Mouse (Mus musculus) hindbrain, embryonic 14.5 days (tissue): ENCODE data around the gene Bicra. TPM values are rescaled to one million over a fixed set of nuclear protein-coding genes. Genes with fewer than 3 reads are reported as not detected.
A peak's percentile ranks its signal among the peaks of the same experiment; 100 is the strongest.

ENCODE experiments used
- ATAC-seq: fragments of 200-750 bp; cut with Nextera tagmentation; 2 replicates; pipeline ENCODE4 v1.8.0; 2017; ENCODE audit warnings: moderate number of reproducible peaks, mild to moderate bottlenecking, moderate TSS enrichment, moderate library complexity; ENCODE audit not compliant: low FRiP score
- DNase-seq: peaks from one replicate; pipeline ENCODE4 v3.0.0-alpha.2; 2015; ENCODE audit warnings: low spot score
- H3K27ac ChIP-seq: fragments of 300-500 bp; sonication (generic); 2 replicates; pipeline ENCODE4 v1.5.1; 2014; ENCODE audit warnings: mild to moderate bottlenecking, moderate library complexity
- H3K27me3 ChIP-seq: fragments of 300-500 bp; sonication (generic); 2 replicates; pipeline ENCODE4 v1.6.1; 2014; ENCODE audit warnings: mild to moderate bottlenecking, low read length, mixed read lengths; ENCODE audit not compliant: control insufficient read depth, insufficient read depth
- H3K36me3 ChIP-seq: fragments of 300-500 bp; sonication (generic); replicated peaks from 2 replicates; pipeline ENCODE4 v1.6.1; 2014; ENCODE audit not compliant: control insufficient read depth, insufficient read depth
- H3K4me1 ChIP-seq: fragments of 300-500 bp; sonication (generic); replicated peaks from 2 replicates; pipeline ENCODE4 v1.6.1; 2014; ENCODE audit warnings: antibody characterized with exemption, low read length, mixed read lengths; ENCODE audit not compliant: control insufficient read depth, insufficient read depth
- H3K4me2 ChIP-seq: fragments of 300-500 bp; sonication (generic); replicated peaks from 2 replicates; pipeline ENCODE4 v1.6.1; 2014; ENCODE audit warnings: mild to moderate bottlenecking, moderate library complexity
- H3K4me3 ChIP-seq: fragments of 300-500 bp; sonication (generic); replicated peaks from 2 replicates; pipeline ENCODE4 v1.5.1; 2014; ENCODE audit warnings: mild to moderate bottlenecking, low read length
- H3K9ac ChIP-seq: fragments of 300-500 bp; sonication (generic); 2 replicates; pipeline ENCODE4 v1.6.1; 2014
- H3K9me3 ChIP-seq: fragments of 300-500 bp; sonication (generic); 2 replicates; pipeline ENCODE4 v1.6.1; 2016; ENCODE audit warnings: low read length; ENCODE audit not compliant: control insufficient read depth
- WGBS: fragments of 180-500 bp; shearing (Covaris S2); extraction: QIAGEN DNeasy Blood & Tissue Kit; methylation state at CpG from one replicate; pipeline ENCODE4 v1.1.7; 2014; 5-methylcytosine and 5-hydroxymethylcytosine counted together
- polyA plus RNA-seq: library from polyadenylated mRNA; unstranded; fragments of >200 nt; fragmentation: Nextera tagmentation; extraction: Ambion mirVana; gene quantifications from 2 replicates; pipeline ENCODE4 v1.2.1, GENCODE M21; 2014

Bicra gene
- polyA plus RNA-seq, 1 experiment from 2014 or later, result 8.8 TPM

DNA sequence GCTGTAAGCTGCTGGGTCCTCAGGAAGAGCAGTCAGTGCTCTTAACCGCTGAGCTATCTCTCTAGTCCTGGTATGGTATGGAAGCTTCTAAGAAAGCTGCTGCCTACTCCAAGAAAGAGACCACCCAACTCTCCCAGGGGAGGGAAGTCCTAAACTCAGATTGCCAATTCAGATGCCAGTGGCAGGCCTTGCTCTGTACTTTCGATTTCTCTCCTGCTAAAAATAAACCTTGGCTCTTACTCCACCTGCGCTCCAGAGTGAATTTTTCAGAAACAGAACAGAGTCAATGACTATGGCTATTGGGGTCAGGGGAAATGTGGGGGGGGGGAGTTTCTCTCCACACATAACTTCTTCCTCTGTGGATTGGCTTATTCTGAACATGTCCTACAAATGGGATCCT lies 116.1 kb downstream of the Bicra start:
- no peak overlapping the region for H3K4me2 ChIP-seq
- H3K4me1 ChIP-seq, result no peaks in the 10 kb centered on the region
- no peak overlapping the region for H3K9ac ChIP-seq
- no peak overlapping the region for H3K4me3 ChIP-seq
- peaks cover 15% of the 10 kb centered on the region for H3K36me3 ChIP-seq
- H3K9me3 ChIP-seq, result no peaks in the 10 kb centered on the region
- DNase-seq, result no peak
- 85% methylated on average over 3 of the region's 3 CpGs for WGBS
- H3K27me3 ChIP-seq, result no peaks in the 10 kb centered on the region
- no peak for ATAC-seq
- H3K27ac ChIP-seq, result no peak overlapping the region

DNA sequence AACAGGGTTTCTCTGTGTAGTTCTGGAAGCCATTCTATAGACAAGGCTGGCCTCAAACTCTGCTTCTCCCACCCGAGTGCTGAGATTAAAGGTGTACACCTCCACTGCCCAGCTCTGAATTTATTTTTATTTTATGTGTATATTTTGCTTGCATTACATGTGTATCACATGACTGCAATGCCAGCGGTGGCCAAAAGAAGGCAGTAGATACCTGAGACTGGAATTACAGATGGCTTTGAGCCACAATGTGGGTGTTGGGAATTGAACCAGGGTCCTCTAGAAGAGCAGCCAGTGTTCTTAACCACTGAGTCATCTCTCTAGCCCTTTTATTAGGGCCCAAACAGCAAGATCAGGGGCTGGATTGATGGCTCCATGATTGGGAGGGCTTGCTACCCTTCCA lies 117.2 kb downstream of the Bicra start:
- no peaks in the 10 kb centered on the region for H3K9me3 ChIP-seq
- no peak overlapping the region for H3K27ac ChIP-seq
- no peak overlapping the region for H3K4me3 ChIP-seq
- peaks cover 4% of the 10 kb centered on the region; the same call in 1 of the 2 replicates for H3K36me3 ChIP-seq
- no peaks in the 10 kb centered on the region for H3K27me3 ChIP-seq
- ATAC-seq (no peak), DNase-seq (no peak)
- no peak overlapping the region for H3K9ac ChIP-seq
- no peaks in the 10 kb centered on the region for H3K4me1 ChIP-seq
- 57% methylated on average over 2 of the region's 2 CpGs for WGBS
- no peak overlapping the region for H3K4me2 ChIP-seq

- H3K36me3 ChIP-seq, result no peaks in the 10 kb centered on the region
- WGBS, result 44% methylated on average over 4 of the region's 4 CpGs
- H3K9me3 ChIP-seq, result no peaks in the 10 kb centered on the region
- H3K4me3 ChIP-seq, result no peak overlapping the region
- no peaks in the 10 kb centered on the region for H3K27me3 ChIP-seq
- ATAC-seq (no peak), DNase-seq (no peak)
- H3K4me2 ChIP-seq, result no peak overlapping the region
- H3K27ac ChIP-seq, result no peak overlapping the region
- no peak overlapping the region for H3K9ac ChIP-seq
- H3K4me1 ChIP-seq, result no peaks in the 10 kb centered on the region
These were observed 117.8 kb downstream of the Bicra start for GRCm38 (mm10) chr7:15929910-15930309.

- peaks cover 20% of the 10 kb centered on the region for H3K4me1 ChIP-seq
- H3K4me3 ChIP-seq, result peak within 1 kb of the TSS; percentile 77
- peak within 1 kb of the TSS; percentile 87 for H3K9ac ChIP-seq
- peak within 1 kb of the TSS; percentile 91 for H3K27ac ChIP-seq
- peak within 1 kb of the TSS; percentile 85 for H3K4me2 ChIP-seq
- ATAC-seq, result peak; percentile 94
- H3K36me3 ChIP-seq, result peaks cover 27% of the 10 kb centered on the region
- WGBS, result 0% methylated on average over 33 of the region's 33 CpGs
- DNase-seq, result peak; percentile 92
- no peaks in the 10 kb centered on the region for H3K27me3 ChIP-seq
- no peaks in the 10 kb centered on the region for H3K9me3 ChIP-seq
These were observed 125.4 kb downstream of the Bicra start, which contains the start of gene Selenow for GRCm38 (mm10) chr7:15922220-15922773. TSS of gene Selenow (minus strand) at chr7:15922402.

DNA sequence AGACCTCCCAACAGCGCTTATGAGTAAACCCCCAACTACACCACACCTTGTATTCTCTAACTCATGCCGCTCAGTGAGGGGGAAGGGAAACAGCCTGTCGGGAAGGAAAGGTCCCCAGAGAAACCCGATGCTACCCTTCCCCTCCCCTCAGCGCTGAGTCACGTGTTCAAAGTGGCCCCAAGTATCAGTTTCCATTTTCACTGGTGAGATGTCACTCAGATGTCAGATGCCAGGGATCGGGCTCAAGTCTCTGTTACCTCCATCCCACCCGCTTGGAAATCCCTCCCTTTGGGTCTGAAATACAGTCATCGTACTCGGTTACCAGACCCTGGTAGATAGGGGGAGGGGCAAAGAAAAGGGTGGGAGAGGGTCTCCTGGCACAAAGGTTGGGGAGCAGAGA lies 125.9 kb downstream of the Bicra start:
- no peaks in the 10 kb centered on the region for H3K27me3 ChIP-seq
- H3K36me3 ChIP-seq, result peaks cover 32% of the 10 kb centered on the region
- peak overlapping the region; percentile 77 for H3K4me3 ChIP-seq
- H3K9ac ChIP-seq, result peak overlapping the region; percentile 87
- 1% methylated on average over 10 of the region's 10 CpGs for WGBS
- ATAC-seq (peak; percentile 44; the same call in 1 of the 2 replicates), DNase-seq (peak; percentile 64)
- peak overlapping the region; percentile 91 for H3K27ac ChIP-seq
- peaks cover 20% of the 10 kb centered on the region for H3K4me1 ChIP-seq
- no peaks in the 10 kb centered on the region for H3K9me3 ChIP-seq
- H3K4me2 ChIP-seq, result peak overlapping the region; percentile 85

Other genes starting within 250 kb of the Bicra start
- gene Obox6, start 208.2 kb downstream of the Bicra start, polyA plus RNA-seq, result not detected in 2 replicates
- gene Crx, start 168.0 kb downstream of the Bicra start, polyA plus RNA-seq, result not detected in 2 replicates
- 0.41 TPM in 1 of 2 replicates, not detected in the other for gene Crxos, start 165.3 kb downstream of the Bicra start, polyA plus RNA-seq
- gene Selenow, start 125.5 kb downstream of the Bicra start, polyA plus RNA-seq, result 1,554 and 1,615 TPM in 2 replicates
- 113 and 114 TPM in 2 replicates for gene Nop53, start 101.8 kb downstream of the Bicra start, polyA plus RNA-seq
- 5.6 and 6.6 TPM in 2 replicates for gene Ehd2, start 80.4 kb downstream of the Bicra start, polyA plus RNA-seq
- gene Zfp541, start 13.9 kb upstream of the Bicra start, polyA plus RNA-seq, result 0.16 TPM in 2 replicates
- gene Napa, start 50.5 kb upstream of the Bicra start, polyA plus RNA-seq, result 202 and 214 TPM in 2 replicates
- 34.8 and 37.1 TPM in 2 replicates for gene Kptn, start 72.0 kb upstream of the Bicra start, polyA plus RNA-seq
- gene Slc8a2, start 81.9 kb upstream of the Bicra start, polyA plus RNA-seq, result 0.95 and 1.4 TPM in 2 replicates
- gene Meis3, start 127.2 kb upstream of the Bicra start, polyA plus RNA-seq, result 98.4 and 121 TPM in 2 replicates
- gene Dhx34, start 174.1 kb upstream of the Bicra start, polyA plus RNA-seq, result 7.8 and 9.9 TPM in 2 replicates
- gene C5ar2, start 196.2 kb upstream of the Bicra start, polyA plus RNA-seq, result 0.13 TPM in 1 of 2 replicates, not detected in the other
- gene C5ar1, start 211.6 kb upstream of the Bicra start, polyA plus RNA-seq, result 2.1 and 2.8 TPM in 2 replicates
- gene Inafm1, start 225.7 kb upstream of the Bicra start, polyA plus RNA-seq, result 51.3 and 51.6 TPM in 2 replicates
- gene Ccdc9, start 238.9 kb upstream of the Bicra start, polyA plus RNA-seq, result 17.0 TPM in 2 replicates